Mouse (Mus musculus): Measurements from ENCODE around the gene March1.

DNA sequence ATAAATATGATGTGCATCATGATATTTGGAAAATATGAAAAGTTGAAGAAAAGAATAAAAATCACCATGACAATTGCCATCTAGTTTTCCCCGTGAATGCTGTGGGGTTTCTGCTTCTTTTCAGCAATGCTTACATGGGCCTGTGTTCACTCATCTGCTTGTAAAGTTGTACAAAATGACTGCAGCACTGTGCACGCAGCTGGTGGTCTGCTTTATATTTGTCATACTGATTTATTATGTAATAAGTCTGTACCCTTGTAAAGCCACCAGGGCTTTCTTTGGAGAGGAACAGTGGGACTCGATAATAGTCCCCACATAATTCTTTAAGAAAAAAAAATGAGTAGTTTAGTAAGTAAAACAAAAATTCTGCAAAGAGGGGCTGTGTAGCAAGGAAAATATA, 564.6 kb downstream of the March1 start:
- TF ChIP-seq CTCF (IDR thresholded peaks at IDR 0.05; ENCODE audit: borderline replicate concordance, insufficient read depth, low read depth, low read length) = no peak
- no peak for TF ChIP-seq POLR2A (IDR thresholded peaks at IDR 0.05; ENCODE audit: borderline replicate concordance, insufficient read depth, low read length)

All from cerebellum, adult 2 months (tissue).